Mouse (Mus musculus): ENCODE measurements around the gene Map4k1. TPM values are rescaled to one million over a fixed set of nuclear protein-coding genes. Genes with fewer than 3 reads are reported as not detected.
"Not testable (repeated sequence)": the region's sequence is repeated elsewhere in the genome, so short reads cannot be mapped to it uniquely, and the experiment has no call there.

Gene Map4k1
- polyA plus RNA-seq, 1 experiment from 2014 or later: 10.0 TPM

DNA sequence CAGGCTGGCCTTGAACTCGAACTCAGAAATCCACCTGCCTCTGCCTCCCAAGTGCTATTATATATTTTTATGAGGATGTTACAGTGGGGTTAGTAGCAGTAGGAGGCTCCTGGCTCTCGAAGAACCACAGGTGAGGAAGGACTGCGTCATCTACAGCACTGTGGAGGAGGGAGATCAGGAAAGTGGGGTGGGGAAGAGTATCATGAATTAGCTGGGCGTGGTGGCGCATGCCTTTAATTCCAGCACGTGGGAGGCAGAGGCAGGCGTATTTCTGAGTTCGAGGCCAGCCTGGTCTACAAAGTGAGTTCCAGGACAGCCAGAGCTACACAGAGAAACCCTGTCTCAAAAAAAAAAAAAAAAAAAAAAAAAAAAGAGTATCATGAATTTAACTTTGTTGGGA is 13.7 kb upstream of the Map4k1 start:
- H3K9ac ChIP-seq (ENCODE audit: low read length); H3K4me3 ChIP-seq (ENCODE audit: low read depth, low read length); H3K4me1 ChIP-seq (replicated peaks; ENCODE audit: control insufficient read depth, insufficient read depth, low read length); H3K4me2 ChIP-seq (ENCODE audit: low read length); H3K27me3 ChIP-seq (replicated peaks; ENCODE audit: control insufficient read depth, insufficient read depth, low read length); H3K9me3 ChIP-seq (ENCODE audit: control insufficient read depth, low read length); H3K27ac ChIP-seq (ENCODE audit: low read depth); ATAC-seq (replicated peaks; ENCODE audit: low FRiP score, low TSS enrichment, low read depth); DNase-seq (ENCODE audit: low spot score): not testable (repeated sequence)
- H3K36me3 ChIP-seq (ENCODE audit: control insufficient read depth, insufficient read depth, low read length): peaks cover 27% of the 10 kb centered on the region
- WGBS: 93% methylated on average over 8 of the region's 8 CpGs

DNA sequence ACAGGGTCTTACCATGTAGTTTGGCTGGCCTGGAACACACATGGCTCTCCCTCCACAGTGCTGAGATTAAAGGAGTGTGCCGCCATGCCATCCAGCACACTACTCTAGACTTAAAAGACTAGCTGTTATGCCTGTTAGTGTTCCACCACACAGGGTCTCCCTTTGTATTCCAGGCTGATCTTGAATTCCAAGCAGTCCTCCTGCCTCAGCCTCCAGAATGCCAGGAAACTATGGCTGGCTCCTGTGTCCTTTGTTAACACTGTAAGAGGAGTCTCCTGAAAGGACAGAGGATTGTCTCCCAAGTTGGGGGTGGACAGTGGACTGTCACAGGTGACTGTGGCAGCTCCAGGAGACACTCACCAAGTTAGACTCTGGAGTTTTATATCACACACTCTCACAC is 12.6 kb upstream of the Map4k1 start:
- WGBS: 89% methylated on average over 1 of the region's 1 CpGs
- H3K4me1 ChIP-seq (replicated peaks; ENCODE audit: control insufficient read depth, insufficient read depth, low read length): 0 out of 2 replicates have a peak, but pooled peaks cover 5% of the 10 kb centered on the region
- no peaks in the 10 kb centered on the region for H3K9me3 ChIP-seq (ENCODE audit: control insufficient read depth, low read length)
- H3K27me3 ChIP-seq (replicated peaks; ENCODE audit: control insufficient read depth, insufficient read depth, low read length): no peaks in the 10 kb centered on the region
- no peak overlapping the region for H3K4me3 ChIP-seq (ENCODE audit: low read depth, low read length)
- H3K4me2 ChIP-seq (ENCODE audit: low read length): no peak overlapping the region
- peak overlapping the region; percentile 58; the same call in 1 of the 2 replicates for H3K27ac ChIP-seq (ENCODE audit: low read depth)
- H3K36me3 ChIP-seq (ENCODE audit: control insufficient read depth, insufficient read depth, low read length): peaks cover 38% of the 10 kb centered on the region
- H3K9ac ChIP-seq (ENCODE audit: low read length): no peak overlapping the region
- ATAC-seq (replicated peaks; ENCODE audit: low FRiP score, low TSS enrichment, low read depth) (no peak), DNase-seq (ENCODE audit: low spot score) (no peak)

DNA sequence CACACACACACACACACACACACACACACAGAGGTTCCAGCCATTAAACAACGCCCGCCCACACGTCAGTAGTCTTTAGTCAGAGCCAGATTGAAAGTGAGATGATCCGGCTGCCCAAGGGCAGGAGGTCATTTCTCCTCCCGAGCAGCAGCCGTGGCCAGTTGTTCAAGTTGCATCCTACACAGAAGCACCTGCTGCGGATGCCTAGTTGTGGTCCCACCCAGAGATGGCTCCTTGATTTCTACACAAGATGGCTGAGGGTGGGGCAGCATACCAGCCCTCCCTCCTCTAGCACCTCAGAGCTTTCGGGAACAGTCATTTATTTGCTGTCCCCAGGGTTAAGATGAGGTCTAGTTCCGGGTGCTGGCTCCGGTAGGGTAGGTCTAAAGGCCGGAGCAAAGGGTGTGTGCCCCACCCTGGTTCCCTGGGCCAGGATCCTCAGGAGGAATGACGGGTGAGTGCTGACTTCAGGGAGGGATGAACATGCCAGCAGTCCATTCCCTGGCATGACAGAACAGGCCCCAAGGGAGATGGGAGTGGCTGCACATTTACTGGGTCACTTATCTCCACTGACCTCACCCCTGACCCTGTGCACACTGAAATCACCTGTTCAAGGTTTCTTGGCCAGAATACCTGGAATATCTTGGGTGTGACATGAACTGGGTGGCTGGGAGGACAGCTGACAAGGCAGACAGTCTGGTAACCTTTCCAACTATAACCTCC is 12.0 kb upstream of the Map4k1 start:
- DNase-seq (ENCODE audit: low spot score) (peak; percentile 64), ATAC-seq (replicated peaks; ENCODE audit: low FRiP score, low TSS enrichment, low read depth) (peak; percentile 47)
- H3K27me3 ChIP-seq (replicated peaks; ENCODE audit: control insufficient read depth, insufficient read depth, low read length): no peaks in the 10 kb centered on the region
- 44% methylated on average over 12 of the region's 12 CpGs for WGBS
- peaks cover 44% of the 10 kb centered on the region for H3K36me3 ChIP-seq (ENCODE audit: control insufficient read depth, insufficient read depth, low read length)
- H3K9ac ChIP-seq (ENCODE audit: low read length): no peak overlapping the region
- H3K4me3 ChIP-seq (ENCODE audit: low read depth, low read length): no peak overlapping the region
- H3K4me2 ChIP-seq (ENCODE audit: low read length): no peak overlapping the region
- H3K27ac ChIP-seq (ENCODE audit: low read depth): peak overlapping the region; percentile 58; the same call in 1 of the 2 replicates
- H3K4me1 ChIP-seq (replicated peaks; ENCODE audit: control insufficient read depth, insufficient read depth, low read length): 0 out of 2 replicates have a peak, but pooled peaks cover 5% of the 10 kb centered on the region
- H3K9me3 ChIP-seq (ENCODE audit: control insufficient read depth, low read length): no peaks in the 10 kb centered on the region

DNA sequence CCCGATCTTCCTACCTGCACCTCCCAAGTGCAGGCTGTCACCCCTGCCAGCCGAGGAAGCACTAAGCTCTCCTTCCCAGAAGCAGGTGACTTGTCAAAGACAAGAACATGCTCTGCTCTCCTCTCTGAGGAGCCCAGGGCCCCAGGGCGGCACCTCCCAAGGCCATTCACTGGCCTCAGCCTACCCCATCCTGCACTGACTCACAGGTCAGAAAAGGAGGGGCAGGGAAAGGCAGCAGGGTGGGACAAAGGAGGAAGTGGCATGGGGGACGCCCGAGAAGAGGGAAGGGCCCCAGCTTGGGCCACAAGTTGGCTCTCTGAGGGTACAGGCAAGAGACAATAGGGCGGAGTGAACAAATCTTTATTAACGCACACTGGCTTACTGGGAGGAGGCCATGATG is 10.8 kb upstream of the Map4k1 start:
- Histone ChIP-seq H3K4me1 (replicated peaks; ENCODE audit: control insufficient read depth, insufficient read depth, low read length) (0 out of 2 replicates have a peak, but pooled peaks cover 5% of the 10 kb centered on the region), H3K27me3 (replicated peaks; ENCODE audit: control insufficient read depth, insufficient read depth, low read length) (no peaks in the 10 kb centered on the region), H3K4me2 (ENCODE audit: low read length) (no peak overlapping the region), H3K36me3 (ENCODE audit: control insufficient read depth, insufficient read depth, low read length) (peaks cover 50% of the 10 kb centered on the region), H3K4me3 (ENCODE audit: low read depth, low read length) (no peak overlapping the region), H3K9ac (ENCODE audit: low read length) (no peak overlapping the region), H3K27ac (ENCODE audit: low read depth) (peak overlapping the region; percentile 27; the same call in 1 of the 2 replicates), H3K9me3 (ENCODE audit: control insufficient read depth, low read length) (no peaks in the 10 kb centered on the region)
- DNase-seq (ENCODE audit: low spot score) (no peak), ATAC-seq (replicated peaks; ENCODE audit: low FRiP score, low TSS enrichment, low read depth) (0 out of 2 replicates have a peak, but pooled peaks have one; percentile 23)
- 82% methylated on average over 7 of the region's 7 CpGs for WGBS

DNA sequence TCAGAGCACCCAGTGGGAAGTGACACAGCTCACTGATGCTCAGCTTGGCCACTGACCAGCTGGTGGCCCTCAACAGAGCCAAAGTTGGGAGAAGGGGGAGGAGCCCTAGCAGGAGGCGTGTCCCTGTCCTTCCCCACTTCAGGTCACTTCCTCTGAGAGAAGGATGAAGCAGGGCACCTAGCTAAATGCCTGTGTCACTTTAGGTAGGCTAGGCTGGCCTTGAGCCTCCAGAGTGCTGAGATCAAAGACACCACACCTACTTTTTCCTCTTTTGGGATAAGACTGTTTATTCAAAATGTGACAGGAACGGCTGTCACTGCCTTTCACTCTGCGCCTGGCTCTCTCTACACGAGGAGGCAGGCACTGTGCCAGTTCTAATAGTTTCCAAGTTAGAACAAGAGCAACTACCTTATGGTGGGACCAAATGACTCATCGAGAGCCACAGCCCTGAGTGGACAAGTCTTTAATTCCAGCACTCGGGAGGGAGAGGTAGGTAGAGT is 10.0 kb upstream of the Map4k1 start:
- H3K4me2 ChIP-seq (ENCODE audit: low read length): no peak overlapping the region
- WGBS: 68% methylated on average over 6 of the region's 6 CpGs
- H3K4me3 ChIP-seq (ENCODE audit: low read depth, low read length): no peak overlapping the region
- H3K27ac ChIP-seq (ENCODE audit: low read depth): peak overlapping the region; percentile 27; the same call in 1 of the 2 replicates
- 0 out of 2 replicates have a peak, but pooled peaks have one; percentile 10 for ATAC-seq (replicated peaks; ENCODE audit: low FRiP score, low TSS enrichment, low read depth)
- no peaks in the 10 kb centered on the region for H3K9me3 ChIP-seq (ENCODE audit: control insufficient read depth, low read length)
- H3K27me3 ChIP-seq (replicated peaks; ENCODE audit: control insufficient read depth, insufficient read depth, low read length): no peaks in the 10 kb centered on the region
- H3K9ac ChIP-seq (ENCODE audit: low read length): no peak overlapping the region
- peaks cover 58% of the 10 kb centered on the region for H3K36me3 ChIP-seq (ENCODE audit: control insufficient read depth, insufficient read depth, low read length)
- 0 out of 2 replicates have a peak, but pooled peaks cover 5% of the 10 kb centered on the region for H3K4me1 ChIP-seq (replicated peaks; ENCODE audit: control insufficient read depth, insufficient read depth, low read length)
- no peak for DNase-seq (ENCODE audit: low spot score)

DNA sequence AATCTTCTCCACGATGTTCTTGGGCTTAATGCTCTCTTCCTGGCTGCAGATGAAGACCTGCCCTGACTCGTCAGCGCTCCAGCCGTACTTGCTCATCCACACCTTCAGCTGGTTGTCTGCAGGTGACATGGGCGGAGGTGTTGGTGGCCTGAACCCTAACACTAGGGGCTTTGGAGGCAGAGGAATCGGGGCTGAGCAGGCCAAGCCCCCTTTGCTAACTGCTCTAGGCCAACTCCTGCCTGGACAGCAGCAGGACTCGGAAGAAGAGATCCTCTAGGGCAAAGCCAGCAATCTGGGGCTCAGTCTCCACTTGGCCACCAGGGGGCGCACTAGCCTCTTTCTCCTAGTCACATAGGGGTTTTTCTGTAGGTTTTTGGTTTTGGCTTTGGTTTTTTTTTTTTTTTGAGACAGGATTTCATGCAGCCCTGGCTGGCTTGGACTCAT is 9.3 kb upstream of the Map4k1 start:
- ATAC-seq (replicated peaks; ENCODE audit: low FRiP score, low TSS enrichment, low read depth): no peak
- peaks cover 65% of the 10 kb centered on the region for H3K36me3 ChIP-seq (ENCODE audit: control insufficient read depth, insufficient read depth, low read length)
- no peak overlapping the region for H3K4me2 ChIP-seq (ENCODE audit: low read length)
- H3K4me1 ChIP-seq (replicated peaks; ENCODE audit: control insufficient read depth, insufficient read depth, low read length): 0 out of 2 replicates have a peak, but pooled peaks cover 5% of the 10 kb centered on the region
- WGBS: 72% methylated on average over 8 of the region's 8 CpGs
- no peak overlapping the region for H3K4me3 ChIP-seq (ENCODE audit: low read depth, low read length)
- H3K9me3 ChIP-seq (ENCODE audit: control insufficient read depth, low read length): no peaks in the 10 kb centered on the region
- DNase-seq (ENCODE audit: low spot score): peak; percentile 90
- H3K27me3 ChIP-seq (replicated peaks; ENCODE audit: control insufficient read depth, insufficient read depth, low read length): no peaks in the 10 kb centered on the region
- H3K27ac ChIP-seq (ENCODE audit: low read depth): no peak overlapping the region
- no peak overlapping the region for H3K9ac ChIP-seq (ENCODE audit: low read length)

DNA sequence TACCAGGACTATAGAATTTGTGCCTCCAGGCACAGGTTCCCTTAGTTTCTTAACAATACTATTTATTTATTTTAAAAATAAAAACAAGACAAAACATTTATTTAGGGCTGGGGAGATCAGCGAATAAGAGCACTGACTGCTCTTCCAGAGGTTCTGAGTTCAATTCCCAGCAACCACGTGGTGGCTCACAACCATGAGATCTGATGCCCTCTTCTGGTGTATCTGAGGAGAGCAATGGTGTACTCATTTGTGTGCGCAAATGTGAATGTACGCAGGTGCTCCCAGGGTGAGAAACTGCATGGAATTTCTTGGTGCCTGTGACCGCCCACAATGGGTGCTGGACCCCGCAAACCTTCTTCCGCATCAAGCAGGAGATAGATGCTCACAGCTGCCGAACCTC is 8.8 kb upstream of the Map4k1 start:
- peaks cover 70% of the 10 kb centered on the region for H3K36me3 ChIP-seq (ENCODE audit: control insufficient read depth, insufficient read depth, low read length)
- no peak overlapping the region for H3K4me3 ChIP-seq (ENCODE audit: low read depth, low read length)
- no peaks in the 10 kb centered on the region for H3K9me3 ChIP-seq (ENCODE audit: control insufficient read depth, low read length)
- ATAC-seq (replicated peaks; ENCODE audit: low FRiP score, low TSS enrichment, low read depth) (no peak), DNase-seq (ENCODE audit: low spot score) (no peak)
- no peak overlapping the region for H3K9ac ChIP-seq (ENCODE audit: low read length)
- no peak overlapping the region for H3K4me2 ChIP-seq (ENCODE audit: low read length)
- H3K4me1 ChIP-seq (replicated peaks; ENCODE audit: control insufficient read depth, insufficient read depth, low read length): 0 out of 2 replicates have a peak, but pooled peaks cover 5% of the 10 kb centered on the region
- WGBS: 85% methylated on average over 8 of the region's 8 CpGs
- H3K27me3 ChIP-seq (replicated peaks; ENCODE audit: control insufficient read depth, insufficient read depth, low read length): no peaks in the 10 kb centered on the region
- H3K27ac ChIP-seq (ENCODE audit: low read depth): no peak overlapping the region

DNA sequence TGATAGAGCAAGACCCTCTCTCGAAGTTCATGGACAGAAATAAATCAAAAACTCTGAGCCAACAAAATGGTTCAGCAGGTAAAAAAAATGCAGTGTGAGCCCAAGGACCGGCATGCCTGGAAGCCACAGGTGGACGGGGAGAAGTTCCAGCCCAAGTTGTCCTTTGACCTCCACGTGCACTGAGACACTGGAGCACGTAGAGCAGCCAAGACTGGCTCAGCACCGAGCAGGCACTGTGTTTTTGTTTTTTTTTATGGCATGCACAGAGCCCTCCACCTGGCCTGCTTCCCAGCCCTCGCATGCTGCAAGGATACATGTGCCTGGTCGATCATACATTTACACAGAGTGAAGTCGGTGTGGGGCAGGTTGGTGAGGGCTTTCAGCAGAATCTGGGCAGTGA is 4.3 kb upstream of the Map4k1 start:
- Histone ChIP-seq H3K9ac (ENCODE audit: low read length) (no peak overlapping the region), H3K9me3 (ENCODE audit: control insufficient read depth, low read length) (no peaks in the 10 kb centered on the region), H3K27me3 (replicated peaks; ENCODE audit: control insufficient read depth, insufficient read depth, low read length) (no peaks in the 10 kb centered on the region), H3K27ac (ENCODE audit: low read depth) (no peak overlapping the region), H3K4me2 (ENCODE audit: low read length) (no peak overlapping the region), H3K4me3 (ENCODE audit: low read depth, low read length) (no peak overlapping the region), H3K4me1 (replicated peaks; ENCODE audit: control insufficient read depth, insufficient read depth, low read length) (peaks cover 7% of the 10 kb centered on the region), H3K36me3 (ENCODE audit: control insufficient read depth, insufficient read depth, low read length) (peaks cover 68% of the 10 kb centered on the region)
- ATAC-seq (replicated peaks; ENCODE audit: low FRiP score, low TSS enrichment, low read depth) (no peak), DNase-seq (ENCODE audit: low spot score) (no peak)
- 85% methylated on average over 9 of the region's 9 CpGs for WGBS
